Mouse (Mus musculus): Measurements from ENCODE around the gene Gtf2e1.

The Gtf2e1 gene

GRCm38 (mm10) chr16:37486826-37487612 lies 52.6 kb downstream of the Gtf2e1 start:
- DNase-seq (ENCODE audit: inconsistent age in 2 of 2, low spot score in 1 of 2), result no peak

DNA sequence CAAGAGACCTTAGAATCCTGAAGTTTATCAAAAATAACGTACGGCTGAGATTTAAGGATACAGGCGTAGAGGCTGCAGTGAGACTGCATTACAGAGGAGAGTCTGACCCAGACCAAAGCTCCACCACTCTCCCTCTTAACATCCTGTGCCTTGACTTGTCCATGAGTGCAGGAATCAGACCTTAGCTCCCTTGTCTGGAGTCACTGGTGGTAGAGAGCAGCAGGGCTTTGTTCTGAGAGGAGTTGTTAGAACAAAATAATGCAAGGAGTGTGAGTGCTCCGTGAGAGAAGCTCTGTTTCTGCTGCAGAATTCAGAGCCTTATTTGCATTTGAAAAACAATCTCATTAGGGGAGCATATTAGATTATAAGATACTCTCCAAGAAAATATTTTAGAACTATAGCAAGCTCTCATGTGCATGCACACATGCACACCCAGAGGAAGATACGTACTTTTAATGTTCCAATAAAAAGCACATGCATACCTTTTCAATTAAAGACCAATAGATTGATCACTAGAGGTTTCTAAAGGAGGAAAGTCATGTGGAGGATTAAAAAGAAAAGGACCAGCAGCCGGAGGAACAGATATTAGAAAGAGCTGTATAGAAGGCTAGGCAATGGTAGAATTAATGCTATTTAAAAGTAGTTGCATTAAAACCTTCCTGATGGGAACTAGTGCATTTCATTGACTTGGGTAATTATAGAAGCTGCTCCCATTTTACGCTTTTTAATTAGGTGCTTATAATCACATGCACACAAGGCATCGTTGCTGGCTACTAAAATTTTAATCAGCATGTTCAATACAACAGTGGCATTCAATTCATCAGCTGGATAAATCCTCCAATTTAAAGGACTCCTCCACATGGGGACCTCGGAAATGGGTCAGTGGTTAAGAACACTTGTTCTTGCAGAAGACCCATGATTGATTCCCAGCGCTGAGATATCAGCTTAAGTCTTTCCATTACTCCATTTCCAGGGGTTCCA lies 61.0 kb downstream of the Gtf2e1 start:
- DNase-seq (ENCODE audit: inconsistent age in 2 of 2, low spot score in 1 of 2), result no peak

DNA sequence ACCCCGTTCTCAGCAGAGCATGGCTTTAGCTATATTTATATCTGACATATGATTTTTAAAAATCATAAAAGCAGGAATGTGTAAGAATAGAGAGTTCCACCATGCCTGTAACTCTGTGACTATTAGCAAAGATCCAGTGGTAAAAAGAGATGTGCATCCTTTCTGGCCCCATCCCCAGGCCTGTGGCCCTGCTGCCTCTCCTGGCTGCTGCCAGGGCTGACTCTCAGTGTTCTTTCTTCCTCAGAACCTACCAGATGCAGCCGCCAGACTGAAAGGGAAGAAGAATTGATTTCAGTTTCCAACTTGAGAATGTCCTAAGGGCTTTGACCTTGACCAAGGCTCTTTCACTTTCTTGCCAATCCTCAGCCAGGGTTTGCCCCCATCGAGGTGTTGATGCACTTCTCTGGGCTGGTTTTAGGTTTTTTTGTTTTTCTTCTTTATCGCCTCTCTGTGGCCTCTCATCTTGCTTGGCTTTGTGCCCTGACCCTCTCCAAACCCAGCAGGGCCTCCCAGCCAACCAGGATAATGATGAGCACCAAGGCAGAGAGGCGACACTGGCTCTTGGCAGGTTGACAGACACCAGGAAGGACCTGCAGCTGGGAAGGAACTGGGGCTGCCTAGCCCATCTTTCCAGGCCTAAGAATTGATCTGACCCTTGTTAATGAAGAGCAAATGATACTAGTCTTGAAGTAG lies 66.8 kb downstream of the Gtf2e1 start:
- peak; percentile 31 to 69 for DNase-seq (ENCODE audit: inconsistent age in 2 of 2, low spot score in 1 of 2)

- DNase-seq (ENCODE audit: inconsistent age in 2 of 2, low spot score in 1 of 2), result no peak
Measured at GRCm38 (mm10) chr16:37469595-37469994, 70.0 kb downstream of the Gtf2e1 start.

DNA sequence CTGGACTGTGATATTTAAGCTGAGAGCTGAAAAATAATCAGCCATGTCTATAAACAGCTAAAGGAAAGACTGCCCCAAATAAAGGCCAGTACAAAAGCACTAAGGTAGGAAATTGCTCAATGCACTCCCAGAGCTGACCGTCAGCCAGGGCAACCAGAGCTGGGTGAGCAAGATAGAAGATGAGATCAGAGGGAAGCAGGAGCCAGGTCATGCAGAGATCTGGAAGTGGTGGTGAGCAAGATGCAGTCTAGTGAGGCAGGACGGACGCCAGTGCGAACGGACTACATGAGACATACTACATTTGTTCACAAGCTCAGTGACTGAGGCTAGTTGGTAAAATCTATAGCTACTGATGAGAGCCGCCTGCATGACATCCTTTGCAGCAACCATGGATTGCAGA lies 75.6 kb downstream of the Gtf2e1 start:
- peak; percentile 16 to 36 for DNase-seq (ENCODE audit: inconsistent age in 2 of 2, low spot score in 1 of 2)

- no peak for DNase-seq (ENCODE audit: inconsistent age in 2 of 2, low spot score in 1 of 2)
Measured at GRCm38 (mm10) chr16:37462886-37463285, 76.7 kb downstream of the Gtf2e1 start.

GRCm38 (mm10) chr16:37461601-37462000 lies 78.0 kb downstream of the Gtf2e1 start:
- no peak for DNase-seq (ENCODE audit: inconsistent age in 2 of 2, low spot score in 1 of 2)
